Mouse (Mus musculus) right cerebral cortex, adult 18-20 months (tissue): ENCODE data around the gene Pde8b.
A peak's percentile ranks its signal among the peaks of the same experiment; 100 is the strongest.
"Not testable (repeated sequence)": the region's sequence is repeated elsewhere in the genome, so short reads cannot be mapped to it uniquely, and the experiment has no call there.

ENCODE experiments used
- DNase-seq: peaks from one replicate; pipeline ENCODE4 v3.0.0; 2022; ENCODE audit warnings: mixed read lengths

The Pde8b gene

DNA sequence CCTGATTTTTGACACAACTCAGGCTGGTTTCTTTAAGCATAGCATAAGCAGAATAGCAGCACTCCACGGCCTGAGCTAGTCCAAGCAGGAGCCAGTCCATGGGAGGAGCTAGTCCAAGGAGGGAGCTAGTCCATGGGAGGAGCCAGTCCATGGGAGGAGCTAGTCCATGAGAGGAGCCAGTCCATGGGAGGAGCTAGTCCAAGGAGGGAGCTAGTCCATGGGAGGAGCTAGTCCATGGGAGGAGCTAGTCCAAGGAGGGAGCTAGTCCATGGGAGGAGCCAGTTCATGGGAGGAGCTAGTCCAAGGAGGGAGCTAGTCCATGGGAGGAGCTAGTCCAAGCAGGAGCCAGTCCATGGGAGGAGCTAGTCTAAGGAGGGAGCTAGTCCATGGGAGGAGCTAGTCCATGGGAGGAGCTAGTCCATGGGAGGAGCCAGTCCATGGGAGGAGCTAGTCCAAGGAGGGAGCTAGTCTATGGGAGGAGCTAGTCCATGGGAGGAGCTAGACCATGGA, 34.4 kb downstream of the Pde8b start:
- DNase-seq = not testable (repeated sequence)

DNA sequence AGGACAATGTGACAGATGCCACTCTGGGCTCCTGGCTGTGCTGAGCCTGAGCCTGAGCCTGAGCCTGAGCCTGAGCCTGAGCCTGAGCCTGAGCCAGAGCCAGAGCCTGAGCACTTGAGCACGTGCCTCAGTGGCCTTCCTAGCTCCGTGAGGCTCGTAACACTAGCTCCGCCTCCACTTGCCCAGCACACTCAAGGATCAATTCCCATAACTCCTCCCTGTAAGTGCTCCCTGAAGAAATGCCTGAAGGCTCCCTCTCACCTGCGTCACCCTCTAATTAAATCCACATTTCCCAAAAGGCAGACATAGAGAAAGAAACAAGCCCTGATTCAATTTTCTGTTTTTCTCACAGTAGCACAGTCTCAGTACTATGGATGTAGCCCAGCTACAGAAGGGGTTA, 37.8 kb downstream of the Pde8b start:
- DNase-seq = no peak

DNA sequence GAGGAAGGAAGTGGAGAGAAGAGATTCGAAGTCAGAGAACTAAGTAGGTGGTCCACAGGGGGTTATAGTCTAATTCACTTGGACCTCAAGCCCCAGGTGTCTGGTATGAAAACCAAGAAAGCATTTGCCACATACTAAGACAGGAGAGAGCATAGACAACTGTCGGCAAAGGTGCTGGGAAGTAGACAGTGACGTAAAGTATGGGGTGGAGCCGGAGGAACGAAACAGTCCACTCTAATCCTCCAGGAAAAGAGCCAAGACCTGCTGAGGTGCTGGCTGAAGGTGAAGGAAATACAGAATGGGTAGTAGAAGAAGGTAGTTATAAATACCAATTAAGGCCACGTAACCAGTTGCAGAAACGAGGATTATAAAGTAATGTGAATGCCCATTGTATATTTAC, 42.8 kb downstream of the Pde8b start:
- not testable (repeated sequence) for DNase-seq

DNA sequence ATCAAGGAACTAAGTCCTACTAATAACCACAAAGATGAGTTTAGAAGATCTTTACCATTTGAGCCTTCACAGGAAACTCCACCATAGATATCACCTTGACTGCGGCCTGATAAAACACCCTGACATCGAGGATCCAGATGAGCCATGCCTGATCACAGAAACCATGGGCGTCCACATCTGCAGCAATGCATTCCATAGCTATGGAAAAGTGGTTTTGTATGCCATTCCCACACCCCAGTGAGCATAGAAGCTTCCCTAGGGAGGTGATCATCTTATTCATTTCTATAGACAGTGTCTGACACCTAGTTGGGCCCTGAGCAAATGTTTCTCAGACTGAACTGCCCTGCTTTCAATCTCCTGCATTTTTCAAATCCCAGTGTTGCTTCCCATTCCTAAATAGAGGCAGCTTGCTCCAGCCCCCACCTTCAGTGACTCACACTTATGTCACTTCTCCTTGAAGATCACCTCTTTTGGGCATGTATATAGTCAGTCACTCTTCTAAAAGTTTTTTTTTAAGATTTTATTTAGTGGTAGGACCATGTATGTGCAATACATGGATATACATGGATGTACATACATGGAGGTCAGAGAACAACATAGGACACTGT, 47.9 kb downstream of the Pde8b start:
- DNase-seq = peak; percentile 45

DNA sequence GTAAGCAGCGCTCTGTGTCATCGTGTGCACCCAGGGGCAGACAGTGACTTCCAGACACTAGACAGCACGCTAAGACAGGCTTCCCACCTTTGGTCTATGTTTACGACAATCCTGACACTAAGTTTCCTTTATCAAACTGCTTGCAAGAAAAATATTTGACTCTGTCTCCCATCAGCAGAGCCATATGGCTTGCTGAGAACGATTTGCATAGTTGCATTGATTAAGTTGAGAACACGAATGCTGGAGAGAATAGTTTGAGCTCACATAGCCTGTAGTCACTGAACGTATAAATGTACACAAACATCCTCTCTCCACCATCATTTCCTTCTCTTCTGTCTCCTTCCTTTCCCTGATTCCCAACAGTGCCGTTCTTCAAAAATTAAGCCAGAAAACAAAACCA, 49.3 kb downstream of the Pde8b start:
- no peak for DNase-seq

DNA sequence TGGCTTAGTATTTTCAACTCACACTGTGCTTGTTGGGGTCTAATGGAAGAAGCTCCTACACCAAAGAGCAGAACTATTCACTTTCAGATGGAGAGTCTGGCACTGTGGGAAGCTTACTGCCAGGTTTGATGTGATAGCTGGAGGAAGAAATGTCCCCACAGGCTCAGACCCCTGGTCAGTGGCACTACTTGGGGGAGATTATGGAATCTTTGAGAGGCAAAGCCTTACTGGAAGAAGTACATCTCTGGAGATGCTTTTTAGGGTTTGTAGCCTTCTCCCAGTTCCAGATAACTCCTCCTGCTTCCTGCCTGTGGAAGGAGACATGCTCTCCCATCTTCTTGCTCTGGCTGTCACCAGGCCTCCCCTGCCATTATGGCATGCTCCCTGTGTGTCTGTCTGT, 50.1 kb downstream of the Pde8b start:
- no peak for DNase-seq

DNA sequence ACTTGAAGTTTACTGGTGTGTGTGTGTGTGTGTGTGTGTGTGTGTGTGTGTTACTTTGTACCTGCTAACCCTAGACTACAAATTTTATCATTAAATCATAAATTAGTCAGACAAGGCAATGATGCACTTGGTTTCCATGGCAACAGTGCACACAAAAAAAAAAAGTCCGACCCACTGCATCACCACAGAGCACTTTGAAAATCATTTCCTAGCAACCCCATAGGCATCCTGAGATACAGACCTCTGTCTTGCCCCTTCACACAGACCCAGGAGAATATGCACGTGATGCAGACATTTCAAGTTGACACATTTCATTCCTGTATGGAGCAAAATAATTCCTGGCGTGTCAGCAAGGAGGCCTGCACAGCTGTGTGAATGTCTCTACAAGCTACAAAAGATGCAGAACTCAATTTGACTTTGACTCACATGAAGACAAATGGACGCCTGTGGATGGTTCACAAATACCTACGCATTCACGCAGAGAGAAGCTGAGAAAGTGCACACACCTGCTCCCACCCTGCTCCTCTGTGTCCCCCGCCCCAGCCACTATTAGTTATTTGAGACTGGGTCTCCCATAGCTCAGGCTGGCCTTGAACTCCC, 53.9 kb downstream of the Pde8b start:
- no peak for DNase-seq

DNA sequence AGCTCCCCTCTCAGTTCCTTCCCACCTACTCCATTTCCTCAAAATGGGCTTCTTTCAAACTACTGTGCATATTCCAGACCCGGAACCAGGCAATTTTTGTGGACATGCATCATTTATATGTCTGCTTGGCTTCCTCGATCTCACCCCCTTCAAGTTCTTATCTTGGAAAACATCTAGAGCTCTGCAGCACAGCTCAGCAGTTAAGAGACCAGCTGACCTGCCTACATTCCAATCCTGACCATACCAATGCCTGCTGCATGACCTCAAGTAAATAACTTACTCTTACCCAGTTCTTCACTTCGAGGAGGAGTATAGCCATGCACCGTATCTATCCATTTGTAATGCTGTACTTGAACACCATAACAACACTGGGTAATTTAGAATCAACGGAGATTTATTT, 58.2 kb downstream of the Pde8b start:
- DNase-seq = no peak

DNA sequence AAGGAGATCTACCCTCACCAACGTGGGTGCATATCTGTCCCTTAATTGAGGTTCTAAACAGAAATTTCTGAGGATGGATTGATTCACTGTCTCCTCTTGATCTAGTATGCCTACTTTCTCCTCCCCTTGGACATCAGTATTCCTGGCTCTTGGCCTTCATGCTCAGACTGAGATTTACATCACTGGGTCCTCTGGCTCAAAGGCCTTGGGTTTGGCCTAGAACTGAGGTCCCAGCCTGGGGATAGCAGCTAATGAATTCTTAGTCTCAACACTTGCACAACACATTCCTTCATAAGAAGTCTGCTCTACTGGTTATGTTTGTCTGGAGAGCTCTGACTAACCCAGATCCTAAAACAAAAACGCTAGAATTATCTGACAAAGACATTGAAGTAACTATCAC, 61.0 kb downstream of the Pde8b start:
- no peak for DNase-seq

DNA sequence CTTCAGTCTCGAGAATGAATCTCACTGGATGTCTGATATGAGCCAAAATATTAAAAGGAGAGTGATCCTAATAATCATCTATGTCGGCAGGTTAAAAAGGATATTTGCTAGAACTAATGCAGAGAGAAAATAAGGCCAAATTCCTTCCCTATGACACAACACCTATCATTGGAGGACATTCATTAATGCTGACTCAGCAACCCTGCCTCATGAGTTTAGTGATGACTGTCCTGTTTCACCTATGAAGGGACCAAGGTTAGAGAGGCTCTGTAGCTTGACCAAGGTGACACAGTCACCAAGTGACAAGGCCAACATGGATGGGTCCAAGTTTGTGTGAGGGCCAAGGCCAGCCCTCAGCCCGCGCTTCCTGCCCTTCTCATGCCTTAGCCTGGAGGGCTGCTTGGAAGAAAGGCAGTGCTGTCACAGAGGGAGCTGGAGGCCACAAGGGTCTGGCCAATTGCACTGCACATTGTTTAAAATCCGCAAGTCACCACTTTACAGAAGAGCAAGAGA, 62.9 kb downstream of the Pde8b start:
- DNase-seq = no peak

DNA sequence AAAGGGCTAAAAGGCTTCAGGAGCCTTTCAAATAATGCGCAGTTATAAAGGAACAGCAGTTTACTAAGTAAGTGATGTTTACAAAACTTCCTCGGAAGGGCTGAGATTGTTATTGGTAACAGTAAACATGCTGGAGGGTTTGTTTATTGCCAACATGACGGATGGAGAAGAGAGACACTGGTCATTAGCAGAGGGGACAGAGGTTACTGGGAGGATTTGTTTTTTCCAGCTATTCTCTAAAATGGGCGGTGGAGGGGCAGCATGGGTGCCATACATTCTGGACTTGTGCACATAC, 63.4 kb downstream of the Pde8b start:
- DNase-seq = no peak

DNA sequence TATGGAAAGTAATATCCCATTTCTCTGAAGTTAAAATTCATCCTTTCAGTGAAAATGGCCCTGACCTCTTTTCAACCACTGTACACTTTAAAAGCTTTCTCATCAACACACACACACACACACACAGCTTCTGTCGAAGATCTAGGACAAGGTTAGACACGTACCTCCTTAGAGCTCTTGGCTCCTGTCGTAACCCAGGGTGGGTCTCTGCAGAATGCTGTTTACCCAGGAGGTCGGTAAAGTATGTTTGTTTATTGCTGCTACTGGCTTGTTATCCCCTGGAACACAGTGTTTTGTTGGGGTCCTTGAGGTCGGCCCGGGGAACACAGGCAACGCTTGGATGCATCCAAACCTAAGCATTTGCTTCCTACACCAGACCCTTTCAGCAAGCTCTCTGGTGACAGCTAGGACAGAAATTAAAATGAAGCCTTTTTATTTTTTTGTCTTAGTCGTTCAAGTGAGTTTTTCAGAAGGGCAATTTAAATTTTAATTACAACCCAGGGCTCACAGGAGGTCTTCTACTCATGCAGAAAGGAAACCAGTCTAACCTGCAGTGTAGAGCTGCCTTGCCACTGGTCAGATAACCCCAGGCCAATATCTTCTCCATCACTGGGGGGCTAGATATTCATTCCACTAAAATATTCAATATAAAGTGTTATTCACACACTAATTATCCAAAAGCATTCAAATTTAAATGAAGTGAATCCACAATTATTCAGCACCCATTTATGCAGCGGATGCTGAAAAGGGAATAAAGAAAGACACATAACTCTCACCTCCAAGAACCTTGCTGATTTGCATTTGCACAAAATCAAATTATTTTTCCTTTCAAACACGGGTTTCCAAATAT, 64.0 kb downstream of the Pde8b start:
- no peak for DNase-seq

DNA sequence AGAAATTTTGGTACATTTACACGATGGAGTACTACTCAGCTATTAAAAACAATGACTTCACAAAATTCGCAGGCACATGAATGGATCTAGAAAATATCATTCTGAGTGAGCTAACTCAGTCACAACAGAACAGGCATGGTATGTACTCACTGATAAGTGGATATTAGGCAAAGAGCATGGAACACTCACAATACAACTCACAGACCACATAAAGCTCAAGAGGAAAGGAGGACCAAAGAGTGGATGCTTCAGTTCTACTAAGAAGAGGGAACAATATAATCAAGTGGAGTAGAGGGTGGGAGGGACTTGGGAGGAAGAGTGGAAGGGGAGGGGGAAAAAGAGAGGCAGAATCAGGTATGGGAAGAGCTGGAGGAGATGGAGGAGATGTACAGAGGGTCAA, 66.5 kb downstream of the Pde8b start:
- DNase-seq = no peak

DNA sequence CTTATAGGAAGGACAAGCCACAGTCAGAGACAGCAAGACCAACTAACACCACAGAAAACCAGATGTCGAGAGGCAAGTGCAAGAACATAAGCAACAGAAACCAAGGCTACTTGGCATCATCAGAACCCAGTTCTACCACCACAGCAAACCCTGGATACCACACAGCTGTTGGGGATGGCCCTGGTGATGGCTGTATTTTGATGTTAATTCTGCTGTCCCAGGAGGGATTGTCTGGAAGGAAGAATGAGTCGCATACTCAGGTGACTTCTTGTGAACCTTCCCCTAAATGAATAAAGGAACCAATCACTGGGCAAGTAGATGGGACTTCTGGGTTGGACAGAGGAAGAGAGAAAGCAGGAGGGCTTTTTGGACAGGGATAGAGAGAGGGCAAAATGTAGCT, 69.9 kb downstream of the Pde8b start:
- no peak for DNase-seq

DNA sequence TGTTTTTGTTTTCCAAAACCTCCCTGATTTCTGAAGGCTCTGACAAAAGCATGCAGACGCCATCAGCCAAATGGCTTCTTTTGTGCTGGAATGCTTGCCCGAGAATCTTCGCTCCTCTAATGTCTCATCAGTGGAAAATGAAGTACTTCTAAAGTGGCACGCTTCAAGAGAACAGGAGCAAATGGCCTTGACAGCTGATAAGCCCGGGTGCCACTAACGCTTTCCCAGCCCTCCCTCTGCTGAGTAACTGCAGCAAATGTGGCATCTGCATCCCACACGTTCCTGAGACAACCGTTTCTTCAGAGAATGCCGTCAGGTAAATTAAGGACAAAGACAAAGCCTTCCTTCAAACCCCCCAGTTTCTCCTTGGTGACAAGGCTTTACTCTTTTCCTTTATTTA, 72.8 kb downstream of the Pde8b start:
- peak; percentile 67 for DNase-seq

DNA sequence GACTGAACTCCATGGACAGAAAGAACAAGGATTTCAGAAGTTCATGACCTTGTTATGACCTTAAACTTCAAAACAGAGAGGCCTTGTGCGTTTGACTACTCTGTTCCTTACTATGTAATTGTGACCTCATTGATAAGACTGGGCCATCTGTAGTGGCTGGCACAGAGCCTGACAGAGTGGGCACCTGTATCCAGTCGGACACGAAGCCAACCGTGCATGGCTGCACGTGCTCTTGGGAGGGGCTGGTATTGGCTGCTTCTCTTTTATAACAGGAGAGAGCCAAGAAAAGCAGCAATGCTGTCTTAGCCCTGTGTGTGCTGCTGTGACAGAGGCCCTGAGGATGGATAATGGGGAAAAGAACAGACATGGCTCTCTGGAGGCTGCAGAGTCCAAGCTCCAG, 73.7 kb downstream of the Pde8b start:
- no peak for DNase-seq

DNA sequence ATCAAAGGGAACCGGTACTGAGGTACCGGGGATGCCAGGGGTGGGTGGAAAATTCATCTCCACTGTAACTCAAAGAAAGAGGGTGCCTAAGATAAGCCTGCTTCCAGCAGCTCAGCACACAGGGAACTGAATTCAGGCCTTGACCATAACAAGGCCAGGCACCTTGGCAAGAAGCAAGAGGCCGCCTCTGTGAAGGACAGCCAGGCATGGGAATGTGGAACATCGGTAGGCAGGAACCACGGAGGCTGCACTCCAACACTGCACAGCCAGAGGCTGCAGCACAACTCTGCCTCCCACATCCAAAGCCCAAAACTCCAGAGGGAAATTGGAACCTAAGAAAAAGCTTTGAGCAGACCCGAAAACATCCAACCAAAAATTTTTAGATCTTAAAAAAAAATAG, 75.9 kb downstream of the Pde8b start:
- peak; percentile 52 for DNase-seq

DNA sequence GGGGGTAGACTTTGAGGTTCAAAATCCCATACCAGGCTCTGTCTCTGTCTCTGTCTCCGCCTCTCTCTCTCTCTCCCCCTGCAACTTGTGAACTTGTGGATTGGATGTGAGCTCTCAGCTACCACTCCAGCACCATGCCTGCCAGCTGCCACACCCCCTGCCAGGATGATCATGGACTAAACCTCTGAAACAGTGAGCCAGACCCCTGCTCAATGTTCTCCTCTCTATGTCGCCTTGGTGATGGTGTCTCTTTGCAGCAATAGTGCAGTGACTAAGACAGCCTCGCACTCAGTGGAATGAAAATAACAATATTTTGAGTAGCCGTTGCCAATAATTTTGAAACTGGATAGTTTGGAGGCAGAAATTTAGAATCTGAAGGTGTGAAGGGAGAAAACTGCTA, 77.8 kb downstream of the Pde8b start:
- no peak for DNase-seq

DNA sequence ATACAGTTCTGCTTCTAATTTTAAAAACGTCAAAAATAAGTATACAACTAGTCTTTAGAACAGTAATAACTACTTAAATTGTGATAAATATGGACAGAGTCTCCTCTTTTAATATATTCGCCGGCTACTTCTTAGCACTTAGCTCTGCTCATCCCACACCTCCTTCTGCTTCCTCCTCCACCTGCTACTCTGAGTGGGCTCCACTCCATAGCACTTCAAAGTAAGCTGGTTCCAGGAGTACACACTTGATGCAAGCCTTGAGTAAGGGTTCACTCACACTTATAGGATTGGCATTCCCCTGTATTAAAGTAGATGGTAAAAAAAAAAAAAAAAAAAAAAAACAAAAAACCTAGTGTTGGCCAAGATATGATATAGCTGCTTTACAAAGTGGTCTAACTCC, 89.9 kb downstream of the Pde8b start:
- peak; percentile 52 for DNase-seq

DNA sequence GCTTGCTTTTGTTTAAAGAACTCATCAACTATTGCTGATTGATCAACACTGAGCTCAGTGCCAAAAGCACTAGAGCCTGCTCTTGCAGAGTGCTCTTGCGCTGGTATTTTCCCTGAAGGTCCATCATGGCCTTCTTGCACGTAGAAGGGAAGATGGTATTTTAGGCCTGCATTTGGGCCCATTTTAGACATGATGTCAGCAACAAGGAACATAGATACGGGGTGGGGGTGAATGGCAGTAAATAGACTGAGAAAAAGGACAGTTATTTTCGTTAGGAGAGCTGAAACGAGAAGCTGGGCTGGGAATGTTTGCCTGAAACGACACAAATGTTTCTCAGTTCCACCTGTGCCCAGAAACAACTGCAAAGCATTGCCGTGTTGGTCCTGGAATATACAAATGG, 91.2 kb downstream of the Pde8b start:
- peak; percentile 38 for DNase-seq

DNA sequence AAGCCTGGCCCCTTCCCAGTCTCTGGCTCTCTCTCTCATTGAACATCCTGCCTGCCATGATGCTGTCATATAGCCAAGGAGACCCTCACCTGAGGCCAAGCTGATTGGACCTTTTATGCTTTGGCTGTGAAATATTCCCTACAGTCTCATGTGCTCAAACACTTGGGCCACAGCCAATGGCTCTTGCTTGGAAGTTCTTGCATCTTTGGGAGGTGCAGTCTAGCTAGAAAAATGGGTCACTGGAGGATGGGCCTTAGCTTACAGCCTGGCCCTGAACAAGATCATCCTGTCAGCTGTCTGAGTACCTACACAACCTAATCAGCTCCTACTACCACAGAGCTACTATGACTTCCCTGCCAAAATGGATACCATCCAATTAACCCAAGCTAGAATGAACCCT, 105.4 kb downstream of the Pde8b start:
- no peak for DNase-seq

DNA sequence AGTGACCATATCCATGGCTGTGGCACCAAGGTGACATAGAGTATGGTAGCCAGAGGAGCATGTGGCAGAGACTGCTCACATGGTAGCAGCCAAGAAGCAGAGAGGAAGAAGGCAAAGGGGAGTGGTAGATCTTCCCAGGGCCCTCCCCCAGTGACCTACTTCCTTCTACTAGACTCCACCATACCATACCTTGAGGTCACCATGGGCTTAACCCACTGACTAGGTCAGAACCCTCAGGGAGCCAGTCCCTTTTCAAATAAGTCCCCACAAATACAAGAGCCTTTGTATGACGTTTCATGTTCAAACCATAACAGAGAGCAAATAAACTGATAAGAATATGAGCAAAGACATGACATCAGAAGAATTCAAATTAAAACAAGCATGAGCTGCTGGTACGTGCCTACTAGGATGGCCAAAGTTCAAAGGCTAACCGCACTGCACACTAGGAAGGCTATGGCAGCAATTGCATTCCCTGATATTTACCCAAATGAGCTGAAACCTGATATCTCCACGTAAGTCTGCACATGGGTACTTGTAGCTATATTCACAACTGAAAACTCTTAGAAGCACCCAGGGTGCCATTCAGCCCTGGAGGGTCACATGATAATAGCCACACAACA, 109.6 kb downstream of the Pde8b start:
- no peak for DNase-seq

DNA sequence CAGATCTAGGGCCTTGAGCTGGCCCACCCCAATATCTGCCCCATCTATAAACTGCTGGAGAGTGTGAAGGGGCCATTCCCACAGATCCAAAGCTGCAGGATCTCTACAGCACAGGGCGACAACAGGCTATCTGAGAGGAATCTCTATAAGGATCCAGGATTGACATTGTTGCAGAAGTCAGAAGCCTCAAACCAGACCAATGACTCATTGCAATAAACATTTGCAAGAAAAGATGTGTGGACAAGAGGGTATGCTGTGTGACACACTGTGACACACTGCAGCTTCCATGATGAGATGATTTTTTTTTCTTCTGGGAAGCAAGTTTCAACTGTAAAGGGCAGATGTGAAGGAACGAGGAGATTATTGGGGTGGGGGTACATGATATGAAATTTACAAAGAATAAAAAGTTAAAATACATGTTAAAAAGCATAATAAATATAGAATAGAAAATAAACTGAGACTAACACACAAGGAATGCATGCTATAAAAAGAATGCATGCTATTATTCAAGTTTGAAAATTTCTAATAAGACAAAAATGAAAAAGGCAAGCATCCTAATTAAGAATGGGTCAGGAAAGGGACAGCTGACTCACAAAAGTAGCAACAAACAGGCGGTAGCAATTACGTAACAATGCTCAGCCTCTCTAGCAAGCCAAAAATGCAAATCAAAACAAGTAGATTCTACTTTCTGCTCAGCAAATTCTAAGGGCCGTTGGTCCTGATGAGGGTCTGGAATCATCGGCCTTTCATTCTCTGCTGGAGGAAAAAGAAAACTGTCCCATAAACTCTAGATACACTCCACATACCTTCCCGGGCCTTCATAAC, 114.6 kb downstream of the Pde8b start:
- no peak for DNase-seq
